Mouse (Mus musculus): ENCODE data around the gene Unc5b. TPM values are rescaled to one million over a fixed set of nuclear protein-coding genes. Genes with fewer than 3 reads are reported as not detected.
"Not testable (repeated sequence)": the region's sequence is repeated elsewhere in the genome, so short reads cannot be mapped to it uniquely, and the experiment has no call there.

Unc5b gene
- total RNA-seq, 2 experiments from 2014 or later: 1.3 to 3.3 TPM

DNA sequence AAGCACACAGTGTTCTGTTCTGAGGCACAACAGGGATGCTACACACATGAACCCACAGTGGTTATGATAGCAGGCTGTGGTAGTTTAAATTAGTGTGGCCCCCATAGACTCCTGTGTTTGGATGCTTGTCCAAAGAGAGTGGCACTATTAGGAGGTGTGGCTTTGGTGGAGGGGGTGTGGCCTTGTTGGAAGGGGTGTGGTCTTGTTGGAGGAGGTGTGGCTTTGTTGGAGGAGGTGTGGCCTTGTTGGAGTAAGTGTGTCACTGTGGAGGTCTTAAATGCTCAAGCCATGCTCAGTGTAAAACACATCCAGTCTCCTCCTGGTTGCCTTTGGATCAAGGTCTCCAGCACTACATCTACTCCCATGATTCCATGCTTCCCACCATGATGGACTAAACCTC, 75.2 kb downstream of the Unc5b start:
- DNase-seq (ENCODE audit: low spot score): no peak

DNA sequence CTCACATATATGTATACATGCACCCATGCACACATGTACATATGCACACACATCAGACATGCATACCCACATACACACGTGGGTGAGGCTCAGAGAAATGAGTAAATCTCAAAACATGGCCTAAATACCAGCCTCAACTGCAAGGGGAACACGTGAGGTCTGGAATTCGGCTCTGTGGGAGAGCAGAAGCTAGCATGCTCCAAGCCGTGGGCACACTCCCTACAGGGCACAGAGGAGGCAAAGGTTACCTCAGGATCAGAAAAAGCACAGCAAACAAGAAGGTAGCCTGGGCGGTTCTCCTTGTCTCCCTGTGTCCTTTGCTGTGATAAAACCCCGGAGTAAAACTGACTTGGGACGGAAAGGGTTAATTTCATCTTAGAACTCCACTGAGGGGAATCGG, 77.4 kb downstream of the Unc5b start:
- no peak for DNase-seq (ENCODE audit: low spot score)

- DNase-seq (ENCODE audit: low spot score): no peak
Observed at GRCm38 (mm10) chr10:60753261-60753660, 78.1 kb downstream of the Unc5b start.

GRCm38 (mm10) chr10:60752040-60753020, 79.1 kb downstream of the Unc5b start, which contains the start of gene Slc29a3:
Gene Slc29a3 (minus strand): TSS chr10:60752794.
- peak; percentile 98 for DNase-seq (ENCODE audit: low spot score)

DNA sequence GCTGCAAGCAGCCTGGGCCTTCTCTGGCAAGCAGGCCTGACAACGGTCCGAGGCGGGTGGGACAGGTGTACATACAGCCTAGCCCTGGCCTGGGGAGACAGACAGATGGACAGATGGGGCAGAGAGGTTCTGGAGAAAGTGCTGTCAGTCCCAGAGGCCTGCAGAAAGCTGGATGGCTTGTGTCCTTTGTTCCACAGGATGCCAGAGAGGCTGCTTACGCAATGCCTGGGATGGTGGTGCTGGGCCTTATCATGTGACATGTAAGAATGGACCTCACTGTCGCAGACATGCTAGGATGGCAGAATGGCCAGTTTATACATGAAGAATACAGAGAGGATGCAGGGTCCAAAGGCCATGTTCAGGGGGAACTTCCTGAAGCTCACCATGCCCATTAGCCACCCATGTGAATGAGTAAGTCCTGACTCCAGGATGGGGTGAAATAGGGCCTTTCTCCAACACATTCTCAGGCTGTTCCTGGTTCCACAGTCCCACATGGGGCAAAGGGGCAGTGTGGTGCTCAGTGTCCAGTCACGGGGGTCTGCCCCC, 83.6 kb downstream of the Unc5b start:
- peak; percentile 34 for DNase-seq (ENCODE audit: low spot score)

DNA sequence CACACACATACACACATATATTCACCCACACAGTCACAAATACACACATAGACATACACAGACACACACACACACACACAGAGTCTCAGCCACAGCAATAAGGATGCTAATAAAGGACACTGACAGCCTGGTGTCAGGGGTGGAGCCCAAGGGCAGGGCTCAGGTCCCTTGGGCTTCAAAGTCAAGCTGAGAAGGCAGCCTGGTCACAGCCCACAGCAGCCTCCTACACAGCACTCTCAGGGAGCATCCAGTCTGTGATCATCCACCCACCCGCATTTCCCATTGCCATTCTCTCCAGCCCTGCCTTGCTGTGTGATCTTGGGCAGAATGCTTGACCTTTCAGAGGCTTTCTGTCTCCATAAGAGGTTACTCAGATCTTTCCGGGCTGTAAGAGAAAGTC, 84.9 kb downstream of the Unc5b start:
- DNase-seq (ENCODE audit: low spot score): no peak

- DNase-seq (ENCODE audit: low spot score): no peak
Observed at GRCm38 (mm10) chr10:60744543-60745290, 86.7 kb downstream of the Unc5b start.

DNA sequence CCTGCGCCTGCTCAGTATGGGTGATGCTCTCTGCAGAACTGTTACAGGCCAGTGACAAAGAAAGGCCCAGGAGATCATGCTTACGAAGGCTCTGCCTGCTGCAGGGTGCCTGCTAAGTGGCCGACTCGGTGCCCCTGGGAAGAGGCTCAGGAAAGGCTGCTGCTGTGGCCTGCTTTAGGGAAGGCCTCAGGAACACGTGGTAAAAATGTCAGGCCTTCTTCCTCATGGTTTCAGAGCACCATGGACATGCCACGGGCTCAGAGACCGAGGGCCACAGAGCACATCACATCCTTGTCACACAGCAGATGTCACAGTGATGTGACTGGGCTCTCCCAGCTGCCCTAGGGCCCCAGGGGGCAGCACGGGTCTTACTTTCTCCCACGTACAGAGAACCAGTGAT, 87.7 kb downstream of the Unc5b start:
- DNase-seq (ENCODE audit: low spot score): no peak

GRCm38 (mm10) chr10:60742942-60743341, 88.4 kb downstream of the Unc5b start:
- DNase-seq (ENCODE audit: low spot score): no peak

DNA sequence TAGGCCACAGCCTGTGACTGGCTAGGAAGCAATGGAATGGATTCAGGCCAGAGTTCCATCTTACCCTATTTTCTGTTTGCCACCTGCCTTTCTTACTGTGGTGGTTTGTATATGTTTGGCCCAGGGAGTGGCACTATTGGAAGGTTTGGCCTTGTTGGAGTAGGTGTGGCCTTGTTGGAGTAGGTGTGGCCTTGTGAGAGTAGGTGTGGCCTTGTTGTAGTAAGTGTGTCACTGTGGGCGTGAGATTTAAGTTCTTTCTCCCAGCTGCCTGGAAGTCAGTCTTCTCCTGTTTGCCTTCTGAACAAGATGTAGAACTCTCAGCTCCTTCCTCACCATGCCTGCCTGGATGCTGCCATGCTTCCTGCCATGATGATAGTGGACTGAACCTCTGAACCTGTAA, 89.1 kb downstream of the Unc5b start:
- DNase-seq (ENCODE audit: low spot score): not testable (repeated sequence)

- no peak for DNase-seq (ENCODE audit: low spot score)
Observed at GRCm38 (mm10) chr10:60741435-60741834, 89.9 kb downstream of the Unc5b start.

- no peak for DNase-seq (ENCODE audit: low spot score)
Observed at GRCm38 (mm10) chr10:60739619-60740363, 91.6 kb downstream of the Unc5b start.

DNA sequence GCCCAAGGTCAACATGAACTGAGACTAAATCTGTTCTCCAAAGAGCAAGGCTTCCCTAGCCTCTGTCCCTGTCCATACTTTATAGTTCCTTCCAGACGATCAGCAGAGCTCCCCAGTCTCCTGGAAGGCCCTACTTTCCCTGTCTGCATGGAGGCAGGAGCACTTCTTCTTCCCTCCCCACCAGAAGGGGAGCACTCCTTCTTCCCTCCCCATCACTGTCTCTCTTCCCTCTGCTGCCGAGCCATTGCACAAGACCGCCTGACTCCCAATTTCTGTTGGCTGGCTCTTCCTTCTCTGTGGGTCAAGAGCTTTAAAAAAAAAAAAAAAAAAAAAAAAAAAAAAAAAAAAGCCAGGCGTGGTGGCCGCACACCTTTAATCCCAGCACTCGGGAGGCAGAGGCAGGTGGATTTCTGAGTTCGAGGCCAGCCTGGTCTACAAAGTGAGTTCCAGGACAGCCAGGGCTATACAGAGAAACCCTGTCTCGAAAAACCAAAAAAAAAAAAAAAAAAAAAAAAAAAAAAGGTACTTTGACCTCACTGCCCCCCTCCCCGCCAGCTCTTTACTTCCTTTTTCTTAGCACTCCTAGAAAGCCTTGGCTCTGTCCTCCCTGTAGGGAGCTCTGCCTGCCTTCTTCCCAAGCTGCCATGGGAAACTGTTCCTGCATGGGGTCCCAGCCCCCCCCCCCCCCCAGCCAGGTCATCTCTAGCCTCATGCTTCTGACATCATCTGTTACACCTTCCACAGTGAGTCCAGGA, 93.3 kb downstream of the Unc5b start:
- no peak for DNase-seq (ENCODE audit: low spot score)

GRCm38 (mm10) chr10:60737169-60737728, 94.1 kb downstream of the Unc5b start:
- no peak for DNase-seq (ENCODE audit: low spot score)

- DNase-seq (ENCODE audit: low spot score): no peak
Observed at GRCm38 (mm10) chr10:60735737-60736136, 95.6 kb downstream of the Unc5b start.

- no peak for DNase-seq (ENCODE audit: low spot score)
Observed at GRCm38 (mm10) chr10:60733471-60733870, 97.9 kb downstream of the Unc5b start.

- peak; percentile 33 for DNase-seq (ENCODE audit: low spot score)
Observed at GRCm38 (mm10) chr10:60732397-60732861, 99.0 kb downstream of the Unc5b start.

GRCm38 (mm10) chr10:60731742-60732141, 99.6 kb downstream of the Unc5b start:
- no peak for DNase-seq (ENCODE audit: low spot score)

DNA sequence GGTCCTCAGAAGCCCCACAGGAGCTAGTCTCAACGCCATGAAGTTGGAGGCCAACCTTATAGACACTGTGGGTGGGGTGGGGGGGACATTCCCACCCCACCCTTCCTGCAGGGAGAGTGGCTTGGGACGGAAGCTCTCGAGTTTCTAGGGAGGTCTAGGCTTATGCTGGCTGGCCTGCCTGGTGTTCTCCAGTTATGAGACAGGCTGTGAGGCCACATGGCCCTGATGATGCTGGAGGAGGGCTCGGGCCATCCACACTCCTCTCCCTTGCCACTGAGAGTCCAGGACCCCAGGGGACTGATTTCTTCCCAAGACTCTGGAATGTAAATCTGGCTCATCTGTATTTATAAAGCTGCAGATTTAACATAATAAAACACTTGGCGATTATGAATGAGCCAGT, 104.1 kb downstream of the Unc5b start:
- no peak for DNase-seq (ENCODE audit: low spot score)

GRCm38 (mm10) chr10:60726896-60727295, 104.5 kb downstream of the Unc5b start:
- no peak for DNase-seq (ENCODE audit: low spot score)

All from gastrocnemius, adult 18-20 months (tissue).